Mouse (Mus musculus) v-Abl transformed pro-B cells (cell line): ENCODE measurements at regions not wholly inside any gene's neighbourhood (a gene's known extent, or its start where the extent isn't known, plus 50 kb on each side); places are given as distances from the start of the nearest gene placed in this dataset.

ENCODE experiments used
- in situ Hi-C, 2 experiments: fragments of 400-800 bp; cut with MboI; formaldehyde crosslinking; loops; one replicate each; pipeline ENCODE4 v1.15.1; 2025; ENCODE audit not compliant: unreplicated experiment in 2 of 2

DNA sequence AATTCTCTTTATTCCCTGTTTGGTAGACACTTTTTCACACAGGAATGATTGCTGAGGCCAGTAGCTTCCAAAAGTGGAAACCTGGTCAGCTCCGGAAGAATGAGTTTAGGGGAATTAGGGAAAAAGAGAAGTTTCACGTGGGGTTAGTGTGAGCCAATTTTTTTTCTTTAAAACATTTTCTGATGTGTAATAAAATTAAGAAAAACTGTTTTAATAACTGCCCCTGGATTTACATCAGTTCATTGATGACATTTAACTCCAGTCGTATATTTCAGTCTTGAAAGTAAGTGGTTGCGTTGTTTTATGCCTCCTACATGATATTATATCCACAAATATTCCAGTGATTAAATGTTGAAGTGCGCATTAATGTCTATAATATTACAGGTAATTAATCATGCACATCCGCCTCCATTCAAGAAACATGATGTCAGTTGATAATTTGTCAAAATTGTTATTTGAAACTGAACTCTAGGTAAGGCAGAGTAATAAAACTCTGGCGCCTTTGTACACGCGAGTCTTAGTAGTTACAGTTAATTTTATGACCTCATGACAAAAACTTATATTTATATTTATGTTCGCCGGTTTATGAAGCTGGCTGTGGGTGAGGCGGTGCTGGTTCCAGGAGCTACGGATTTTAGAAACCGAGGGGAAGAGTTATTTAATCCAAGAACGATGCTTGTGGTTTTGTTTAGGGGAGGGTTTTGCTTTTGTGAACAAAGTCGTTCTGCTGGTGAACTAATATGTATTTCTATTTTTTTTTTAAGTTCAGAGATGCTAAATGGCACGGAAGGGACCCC lies 252.5 kb upstream of the Nfe2l3 start:
- in situ Hi-C loops = loop anchor here (10.0 to 25.0 kb wide), 5 partner anchors 285 to 1407 kb away; partner anchors contain the start of genes Cycs (in 2 of the 2), Skap2 (in 2 of the 2), Hnrnpa2b1 (in 1 of the 2) and Mpp6 (in 1 of the 2)

DNA sequence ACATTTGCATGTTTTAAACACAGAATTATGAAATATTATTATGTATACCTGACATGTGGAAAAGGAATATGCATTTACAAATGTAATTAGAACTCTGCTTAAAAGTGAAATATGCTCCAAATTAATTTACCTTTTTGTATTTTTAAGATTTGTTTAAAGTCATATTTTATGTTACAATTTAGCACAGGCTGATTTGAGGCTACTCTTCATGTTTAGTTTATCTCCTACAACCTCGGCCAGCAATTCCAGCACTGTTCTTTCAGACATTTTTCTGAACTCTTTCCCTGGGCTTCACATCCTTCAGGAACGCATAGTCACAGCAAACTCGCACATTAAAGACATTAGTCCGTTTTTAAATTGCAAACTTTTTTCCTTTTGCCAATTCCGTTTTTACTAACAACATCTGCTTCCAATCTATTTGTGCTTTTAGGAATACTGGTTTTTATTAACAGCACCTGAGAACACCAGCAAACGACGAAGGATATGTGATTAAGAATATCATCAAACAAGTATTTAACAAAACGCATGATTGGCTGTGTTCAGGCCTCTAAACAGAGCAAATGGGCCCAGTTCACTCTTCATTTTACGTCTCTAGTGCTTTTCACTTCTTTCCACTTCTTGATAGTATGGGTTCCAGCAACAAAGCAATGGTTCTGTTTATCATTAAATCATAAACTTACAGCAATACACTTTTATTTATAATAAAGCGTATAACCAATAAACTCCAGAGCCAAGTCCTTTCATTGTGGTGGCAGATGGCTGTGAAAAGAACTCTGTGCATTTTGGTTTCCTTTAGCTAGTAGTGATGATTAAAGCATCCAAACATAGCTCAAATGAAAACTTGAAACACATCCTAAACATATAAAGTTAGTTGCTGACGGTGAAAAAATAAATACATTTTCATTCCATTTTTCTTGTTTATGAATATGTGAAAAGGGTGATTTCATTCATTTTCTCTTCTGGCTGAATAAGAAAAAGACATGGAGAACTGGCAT lies 251.3 kb upstream of the Nfe2l3 start:
- in situ Hi-C loops = loop anchor here in 1 of 2 experiments (25.0 kb wide), 1 partner anchor 1406 kb away; no protein-coding TSS in a partner anchor

DNA sequence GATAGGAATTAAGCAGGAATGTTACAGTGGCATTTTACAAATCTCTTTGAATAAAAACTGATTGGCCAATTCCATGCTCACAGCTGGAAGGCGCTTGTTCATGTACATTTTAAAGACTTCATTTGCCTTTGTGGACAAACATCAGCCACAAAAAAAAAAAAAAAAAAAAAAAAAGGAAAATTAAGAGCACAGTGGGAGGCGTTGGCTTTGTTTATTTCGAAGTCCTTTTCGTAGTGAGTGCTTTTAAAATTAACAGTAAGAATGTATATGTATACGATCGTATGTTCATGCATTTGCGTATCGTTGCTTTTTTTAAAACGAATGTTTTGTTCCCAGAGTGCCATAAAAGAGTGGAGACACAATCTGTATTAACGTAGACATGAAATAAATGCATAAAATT lies 250.6 kb upstream of the Nfe2l3 start:
- in situ Hi-C loops = loop anchor here in 1 of 2 experiments (25.0 kb wide), 1 partner anchor 1405 kb away; no protein-coding TSS in a partner anchor

DNA sequence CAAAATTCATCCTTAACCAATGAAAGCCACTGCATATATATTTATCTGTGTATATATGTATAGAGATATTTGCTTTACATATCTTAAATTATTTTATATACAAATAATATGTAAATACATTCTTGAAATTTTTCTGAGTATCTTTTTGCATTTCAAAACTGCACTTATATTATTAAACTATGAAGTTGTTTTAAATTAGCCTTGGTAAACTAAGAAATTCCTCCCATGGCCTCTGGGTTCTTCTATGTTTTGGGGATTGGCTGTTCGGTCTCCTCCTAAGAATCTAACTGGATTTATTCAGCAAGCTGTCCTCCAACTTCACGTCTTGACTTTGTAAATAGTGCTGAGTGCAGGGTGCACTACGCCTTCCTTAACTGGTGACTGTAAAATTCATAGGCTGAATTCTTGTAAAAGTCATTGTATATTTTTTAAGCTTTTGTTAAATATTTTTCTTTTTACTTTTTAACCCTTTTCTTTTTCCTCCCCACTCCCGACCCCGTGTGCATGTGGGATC lies 249.6 kb upstream of the Nfe2l3 start:
- in situ Hi-C loops = loop anchor here in 1 of 2 experiments (25.0 kb wide), 1 partner anchor 1404 kb away; no protein-coding TSS in a partner anchor

DNA sequence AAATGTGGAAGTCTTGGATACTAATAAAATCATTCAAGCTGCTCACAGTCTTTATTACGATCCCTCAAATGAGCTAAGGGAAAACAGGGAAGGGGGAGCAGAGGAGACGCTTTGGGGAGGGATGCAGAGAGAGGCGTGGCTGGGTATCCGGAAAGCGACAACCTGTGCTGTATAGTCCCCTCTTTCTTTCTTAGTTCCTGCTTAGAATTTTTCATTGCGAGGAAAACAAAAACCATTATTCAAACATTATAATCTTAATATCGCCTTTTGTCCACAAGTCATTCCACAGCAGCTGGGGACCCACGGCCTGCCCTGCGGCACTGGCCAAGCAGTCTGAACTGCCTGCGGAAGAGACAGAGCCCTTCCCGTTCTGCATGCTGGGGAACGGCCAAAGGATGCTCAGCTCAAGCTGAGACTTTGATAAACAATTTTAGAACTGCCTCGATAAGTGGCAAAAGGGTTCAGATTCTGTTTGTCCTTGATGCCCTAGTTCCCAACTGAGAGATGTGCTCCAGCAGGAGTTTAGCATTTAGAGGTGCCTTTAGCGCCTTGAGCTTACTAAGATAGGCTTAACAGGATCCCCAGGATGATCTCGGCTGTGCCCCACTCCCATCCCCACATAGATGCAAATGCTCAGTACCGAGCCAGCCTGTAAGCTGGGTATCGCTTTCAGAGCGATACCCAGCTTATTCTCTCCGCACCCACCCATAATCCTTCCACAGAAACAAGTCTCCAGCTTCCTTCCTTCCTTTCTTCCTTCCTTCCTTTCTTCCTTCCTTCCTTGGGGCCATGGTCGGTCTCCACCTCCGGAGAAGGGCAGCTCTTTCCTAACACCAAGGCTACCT lies 248.7 kb upstream of the Nfe2l3 start:
- in situ Hi-C loops = loop anchor here in 1 of 2 experiments (25.0 kb wide), 1 partner anchor 1404 kb away; no protein-coding TSS in a partner anchor

DNA sequence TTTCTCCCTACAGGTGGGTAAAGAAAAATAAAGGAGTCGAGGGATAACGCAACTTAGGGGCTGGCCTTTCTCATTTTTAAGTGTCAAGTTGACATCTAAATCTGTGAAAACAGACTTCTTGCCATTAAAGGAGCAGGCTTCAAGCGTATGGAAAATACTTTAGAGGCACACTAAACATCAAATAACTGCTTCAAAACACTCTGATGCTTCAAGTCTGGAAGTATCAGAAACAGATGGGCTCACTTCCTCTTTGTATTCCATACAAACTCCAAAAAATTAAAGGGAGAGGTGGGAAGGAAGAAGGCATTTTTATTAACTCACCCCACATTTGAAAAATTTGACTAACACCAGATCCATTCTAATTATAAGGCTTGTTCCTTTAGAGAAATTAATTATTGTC lies 248.0 kb upstream of the Nfe2l3 start:
- in situ Hi-C loops = loop anchor here in 1 of 2 experiments (25.0 kb wide), 1 partner anchor 1403 kb away; no protein-coding TSS in a partner anchor

DNA sequence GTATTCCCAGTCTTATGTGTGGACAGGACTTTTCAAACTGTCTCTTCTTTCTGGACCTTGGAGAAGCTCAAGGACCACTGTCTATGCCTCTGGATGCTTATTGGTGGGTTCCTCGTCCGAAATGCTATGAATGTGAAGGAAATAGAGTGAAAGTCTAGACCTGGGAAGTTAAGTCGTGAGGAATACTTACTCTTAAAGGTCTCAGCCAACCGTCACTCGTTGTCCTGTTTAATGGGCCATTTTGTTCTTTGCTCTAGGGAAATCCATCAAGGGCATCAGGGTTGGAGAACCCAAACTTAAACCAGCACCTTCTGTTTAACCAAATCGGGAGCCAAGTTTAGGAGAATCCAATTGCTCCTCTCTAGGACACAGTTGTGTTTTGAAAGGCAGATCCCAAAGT lies 247.3 kb upstream of the Nfe2l3 start:
- in situ Hi-C loops = loop anchor here in 1 of 2 experiments (25.0 kb wide), 1 partner anchor 1402 kb away; no protein-coding TSS in a partner anchor

DNA sequence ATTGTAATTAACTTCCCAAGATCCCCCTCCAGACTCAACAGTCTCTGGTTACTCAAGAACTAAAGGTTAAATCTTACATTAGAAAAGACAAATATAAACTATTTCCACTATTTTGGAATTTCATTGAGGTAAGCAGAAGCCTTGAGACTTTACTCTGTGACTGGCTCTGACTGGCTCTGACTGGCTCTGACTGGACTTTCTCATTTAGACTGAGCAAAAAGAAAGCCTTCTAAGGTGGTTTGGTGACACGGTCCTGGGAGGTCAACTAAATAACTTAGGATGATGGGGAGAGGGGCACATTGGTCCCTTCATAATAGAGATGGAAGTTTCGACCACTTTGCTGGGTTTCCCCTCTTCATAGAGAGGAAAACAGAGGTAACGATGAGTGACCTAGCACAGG lies 243.3 kb upstream of the Nfe2l3 start:
- in situ Hi-C loops = loop anchor here in 1 of 2 experiments (25.0 kb wide), 1 partner anchor 1398 kb away; no protein-coding TSS in a partner anchor

DNA sequence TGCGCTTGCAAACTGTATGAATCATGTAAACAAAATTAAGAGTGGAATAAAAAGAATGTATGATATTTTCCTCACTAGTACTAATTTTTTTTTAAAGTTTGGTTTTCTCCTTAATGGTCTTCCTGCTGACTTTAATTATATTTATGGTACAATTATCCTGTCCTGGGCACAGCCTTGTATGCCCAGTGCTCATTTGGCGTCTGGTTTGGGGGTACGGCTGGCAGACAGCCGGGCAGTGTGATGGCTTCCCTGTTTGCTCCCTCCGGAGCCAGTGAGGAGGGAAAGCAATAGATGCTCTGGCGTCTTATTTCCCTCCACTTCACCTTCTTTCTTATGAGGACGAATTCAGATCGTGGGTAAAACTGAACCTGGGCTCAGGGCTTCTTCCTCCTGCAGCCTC lies 239.6 kb upstream of the Nfe2l3 start:
- in situ Hi-C loops = loop anchor here in 1 of 2 experiments (25.0 kb wide), 1 partner anchor 1394 kb away; no protein-coding TSS in a partner anchor

DNA sequence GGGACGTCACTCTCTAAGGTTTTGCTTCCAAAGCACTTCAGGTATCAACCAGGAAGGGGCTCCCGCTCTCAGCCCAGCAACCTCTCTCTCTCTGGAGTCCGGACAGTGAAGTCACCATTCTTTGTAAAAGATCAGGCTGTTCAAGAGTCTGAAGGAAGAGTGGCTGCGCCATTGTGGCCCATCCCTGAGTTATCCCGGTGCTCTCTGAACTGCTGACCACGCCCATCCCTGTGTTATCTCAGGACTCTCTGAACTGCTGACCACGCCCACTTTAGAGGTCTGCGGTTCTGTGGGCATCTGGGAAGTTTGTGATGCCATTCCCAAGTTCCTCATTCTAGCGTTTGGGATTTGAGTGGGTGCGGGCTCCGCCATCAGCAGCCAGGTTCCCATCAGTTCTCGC lies 239.1 kb upstream of the Nfe2l3 start:
- in situ Hi-C loops = loop anchor here in 1 of 2 experiments (25.0 kb wide), 1 partner anchor 1394 kb away; no protein-coding TSS in a partner anchor

DNA sequence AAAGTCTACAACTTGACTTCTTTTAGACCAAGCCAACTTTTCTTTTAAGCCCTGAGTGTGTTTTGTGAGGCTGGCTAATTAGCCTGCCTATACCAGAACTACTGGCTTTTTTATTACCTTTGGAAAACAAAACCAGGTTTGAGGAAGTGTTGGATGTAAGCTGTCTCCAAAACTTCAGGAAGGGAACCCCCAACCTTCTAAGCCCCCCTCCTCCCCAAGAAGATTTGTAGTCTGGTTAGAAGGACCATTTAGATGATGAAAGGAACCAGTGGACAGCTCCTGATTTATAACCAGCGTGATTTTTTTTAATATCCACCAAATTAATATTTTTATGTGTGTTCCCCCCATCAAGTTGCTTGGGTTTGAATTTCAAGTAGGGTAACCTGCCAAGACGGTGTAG lies 236.1 kb upstream of the Nfe2l3 start:
- in situ Hi-C loops = loop anchor here in 1 of 2 experiments (25.0 kb wide), 1 partner anchor 1391 kb away; no protein-coding TSS in a partner anchor

DNA sequence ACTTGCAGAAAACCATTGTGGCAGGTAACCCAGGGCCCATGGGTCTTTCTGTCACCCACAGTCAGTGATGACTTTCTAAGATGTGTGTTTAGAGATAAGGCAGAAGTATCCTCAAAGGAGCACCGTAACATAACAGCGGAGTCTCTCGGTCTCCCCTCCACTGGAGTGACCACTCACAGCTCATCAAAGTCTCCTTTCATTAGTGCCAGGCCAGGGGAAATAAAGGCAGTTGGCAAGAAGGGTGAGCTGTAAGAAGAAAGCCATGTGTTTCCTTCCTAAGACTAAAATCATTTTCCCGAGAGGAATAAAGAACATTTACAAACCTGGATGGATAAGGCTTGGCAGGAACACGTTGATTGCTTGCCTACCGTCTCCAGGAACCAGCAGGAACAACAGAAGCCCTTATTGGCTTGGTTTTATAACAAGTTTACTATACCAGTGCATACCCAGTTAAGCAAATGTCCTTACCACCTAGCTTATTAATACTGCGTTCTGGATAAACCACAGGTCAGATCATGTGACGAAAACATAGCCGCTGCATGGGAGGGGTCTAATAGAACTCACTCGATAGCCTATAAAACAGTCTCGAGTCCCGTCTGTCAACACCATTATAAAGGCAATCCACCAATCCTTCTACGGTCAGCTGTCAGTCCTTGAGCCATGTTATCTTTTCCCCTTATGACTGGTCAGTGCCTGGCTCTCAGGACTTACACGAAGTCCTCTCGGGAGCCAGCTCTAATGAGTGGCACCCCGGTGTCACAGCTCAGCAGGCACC lies 235.3 kb upstream of the Nfe2l3 start:
- in situ Hi-C loops = loop anchor here in 1 of 2 experiments (25.0 kb wide), 1 partner anchor 1390 kb away; no protein-coding TSS in a partner anchor

DNA sequence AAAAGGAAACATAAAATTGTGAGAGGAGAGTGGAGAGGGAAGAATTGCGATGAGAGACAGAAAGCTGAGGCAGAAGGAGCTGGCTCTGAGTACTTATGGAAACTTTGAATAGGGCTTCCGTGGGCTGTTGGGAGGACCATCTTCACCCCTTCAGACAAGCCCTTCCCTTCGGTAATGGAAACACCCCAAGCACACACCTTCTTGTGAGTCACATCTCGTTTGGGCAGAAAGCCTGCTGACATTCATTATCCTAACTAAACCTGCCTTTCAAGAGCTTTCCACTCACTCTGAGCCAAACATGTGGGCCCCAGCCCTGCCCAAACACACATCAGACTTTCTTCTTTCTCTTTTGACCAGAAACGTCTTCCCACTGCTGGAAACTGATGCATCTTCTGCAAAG lies 232.3 kb upstream of the Nfe2l3 start:
- in situ Hi-C loops = loop anchor here (10.0 to 25.0 kb wide), 2 partner anchors 655 to 1737 kb away; no protein-coding TSS in a partner anchor

DNA sequence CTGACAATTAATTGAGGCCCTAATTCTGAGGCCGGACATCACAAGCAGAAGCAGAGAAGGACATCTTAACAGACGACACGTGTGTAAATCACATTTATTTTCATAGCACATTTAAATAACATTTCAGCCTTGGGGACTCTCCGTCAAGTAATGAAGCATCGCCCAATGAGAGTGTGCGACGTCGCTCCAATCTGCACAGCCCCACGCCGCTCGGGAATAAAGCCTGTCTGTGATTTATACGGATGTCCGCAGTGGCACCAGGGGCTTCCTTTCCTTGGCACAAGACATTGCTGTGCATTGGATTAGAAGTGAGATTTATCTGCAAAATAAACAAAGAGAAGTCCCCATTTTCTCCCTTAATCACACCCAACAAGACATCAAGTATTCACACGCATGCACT lies 231.6 kb upstream of the Nfe2l3 start:
- in situ Hi-C loops = loop anchor here (10.0 to 25.0 kb wide), 2 partner anchors 654 to 1736 kb away; no protein-coding TSS in a partner anchor

DNA sequence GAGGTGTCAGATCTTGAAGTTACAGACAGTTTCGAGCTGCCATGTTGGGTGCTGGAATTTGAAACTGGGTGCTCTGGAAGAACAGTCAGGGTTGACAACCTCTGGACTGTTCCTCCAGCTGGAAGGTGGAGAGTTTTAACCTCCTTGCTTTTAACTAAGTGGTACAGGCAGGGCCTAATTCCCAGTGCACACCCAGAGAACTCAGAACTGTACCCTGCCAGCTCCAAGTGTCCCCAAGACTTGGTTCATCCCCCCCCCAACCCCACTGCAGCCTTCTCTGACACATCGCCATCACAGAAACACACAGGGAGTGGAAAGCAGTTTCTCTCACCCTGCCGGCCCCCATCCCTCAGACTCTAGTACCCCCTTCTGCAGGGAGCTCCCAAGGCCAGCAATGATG lies 228.2 kb upstream of the Nfe2l3 start:
- in situ Hi-C loops = loop anchor here (10.0 to 25.0 kb wide), 2 partner anchors 650 to 1733 kb away; no protein-coding TSS in a partner anchor

DNA sequence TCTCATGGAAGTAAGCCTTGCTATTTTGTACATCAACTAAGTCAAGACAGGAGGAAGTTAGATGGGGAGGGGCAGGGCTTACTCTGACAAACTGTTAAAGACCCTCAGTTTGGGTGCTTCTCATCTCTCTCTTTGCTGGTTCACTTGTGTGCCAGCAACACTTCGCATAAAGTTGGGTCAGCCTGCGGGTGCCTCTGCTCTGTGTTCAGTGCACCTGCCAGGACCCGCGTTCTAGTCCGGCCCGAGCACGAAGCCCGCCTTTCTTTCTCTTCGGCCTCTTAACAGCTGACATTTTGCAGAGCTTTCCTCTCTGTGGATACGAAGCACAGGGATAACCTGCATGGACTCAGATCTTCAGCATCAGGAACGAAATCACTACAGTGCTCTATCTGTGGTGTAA lies 227.1 kb upstream of the Nfe2l3 start:
- in situ Hi-C loops = loop anchor here (5.0 to 25.0 kb wide), 4 partner anchors 377 to 1732 kb away; partner anchors contain the start of gene Hoxa7 (in 1 of the 2)

DNA sequence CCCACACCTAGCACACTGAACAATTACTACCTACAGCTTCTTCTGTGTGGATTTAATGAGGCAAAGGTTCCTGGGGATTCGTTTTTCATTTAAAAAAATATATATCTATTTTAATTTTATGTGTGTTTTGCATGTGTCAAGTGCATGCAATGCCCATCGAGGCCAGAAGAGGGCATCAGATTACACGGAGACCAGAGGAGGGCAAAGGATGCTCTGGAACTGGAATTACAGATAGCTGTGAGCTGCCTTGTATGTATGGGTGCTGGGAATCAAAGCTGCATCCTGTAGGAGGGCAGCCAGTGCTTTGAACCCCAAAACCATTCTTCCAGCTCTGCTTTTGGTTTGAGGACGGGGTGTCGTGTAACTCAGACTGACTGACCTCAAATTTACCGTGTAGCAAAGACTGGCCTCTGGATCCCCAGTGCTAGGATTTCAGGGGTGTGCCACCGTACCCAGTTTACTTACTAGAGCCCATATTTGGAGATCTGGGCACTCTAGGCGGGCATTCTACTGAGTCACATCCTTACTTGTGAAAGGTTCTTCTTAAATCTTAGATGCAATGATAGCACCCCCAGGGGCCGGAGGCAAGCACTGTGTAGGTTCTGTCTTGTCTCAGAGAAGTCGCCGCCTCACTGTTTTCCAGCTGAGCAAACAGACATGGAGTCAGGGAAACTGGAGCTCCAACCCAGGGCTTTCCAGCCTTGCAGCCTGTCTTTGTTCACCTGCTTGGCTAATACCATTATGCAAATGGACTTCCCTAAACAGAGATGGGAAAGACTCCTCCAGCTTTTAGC lies 225.6 kb upstream of the Nfe2l3 start:
- in situ Hi-C loops = loop anchor here (5.0 to 25.0 kb wide), 4 partner anchors 375 to 1730 kb away; partner anchors contain the start of gene Hoxa7 (in 1 of the 2)
